Mouse (Mus musculus) midbrain, embryonic 16.5 days (tissue): ENCODE results near the gene Gm128. TPM values are rescaled to one million over a fixed set of nuclear protein-coding genes. Genes with fewer than 3 reads are reported as not detected.

Source experiments
- ATAC-seq: fragments of 200-750 bp; cut with Nextera tagmentation; 2 replicates; pipeline ENCODE4 v1.8.0; 2017; ENCODE audit warnings: moderate TSS enrichment
- H3K27ac ChIP-seq: fragments of 300-500 bp; sonication (generic); 2 replicates; pipeline ENCODE4 v1.5.1; 2014; ENCODE audit warnings: mild to moderate bottlenecking, low read length, mixed read lengths
- H3K27me3 ChIP-seq: fragments of 300-500 bp; sonication (generic); 2 replicates; pipeline ENCODE4 v1.6.1; 2014; ENCODE audit warnings: low read depth, low read length, mixed read lengths; ENCODE audit not compliant: control insufficient read depth, insufficient read depth
- H3K36me3 ChIP-seq: fragments of 300-500 bp; sonication (generic); 2 replicates; pipeline ENCODE4 v1.6.1; 2014; ENCODE audit warnings: mild to moderate bottlenecking, low read length, moderate library complexity, mixed read lengths; ENCODE audit not compliant: control insufficient read depth, insufficient read depth
- H3K4me1 ChIP-seq: fragments of 300-500 bp; sonication (generic); 2 replicates; pipeline ENCODE4 v1.6.1; 2014; ENCODE audit warnings: mild to moderate bottlenecking, low read length, mixed read lengths; ENCODE audit not compliant: control insufficient read depth, insufficient read depth
- H3K4me2 ChIP-seq: fragments of 300-500 bp; sonication (generic); 2 replicates; pipeline ENCODE4 v1.6.1; 2014; ENCODE audit warnings: mild to moderate bottlenecking, low read length, mixed read lengths
- H3K4me3 ChIP-seq: fragments of 300-500 bp; sonication (generic); 2 replicates; pipeline ENCODE4 v1.5.1; 2014; ENCODE audit warnings: low read depth, mild to moderate bottlenecking, low read length, moderate library complexity, mixed read lengths
- H3K9ac ChIP-seq: fragments of 300-500 bp; sonication (generic); 2 replicates; pipeline ENCODE4 v1.6.1; 2014; ENCODE audit warnings: low read depth, low read length, mixed read lengths
- H3K9me3 ChIP-seq: fragments of 300-500 bp; sonication (generic); replicated peaks from 2 replicates; pipeline ENCODE4 v1.6.1; 2014; ENCODE audit warnings: mild to moderate bottlenecking, low read length, mixed read lengths; ENCODE audit not compliant: control insufficient read depth, poor library complexity, severe bottlenecking
- WGBS: fragments of 180-500 bp; shearing (Covaris S2); extraction: QIAGEN DNeasy Blood & Tissue Kit; methylation state at CpG from one replicate; pipeline ENCODE4 v1.1.7; 2014; 5-methylcytosine and 5-hydroxymethylcytosine counted together
- polyA plus RNA-seq: library from polyadenylated mRNA; unstranded; fragments of >200 nt; fragmentation: Nextera tagmentation; extraction: Ambion mirVana; gene quantifications from 2 replicates; pipeline ENCODE4 v1.2.1, GENCODE M21; 2015

Gm128 gene
- polyA plus RNA-seq, 1 experiment from 2014 or later, result 0.21 TPM

- Histone ChIP-seq H3K9me3 (no peaks in the 10 kb centered on the region), H3K36me3 (peaks cover 2% of the 10 kb centered on the region), H3K4me3 (peak overlapping the region; percentile 60), H3K27me3 (no peaks in the 10 kb centered on the region), H3K9ac (peak overlapping the region; percentile 76), H3K27ac (peak overlapping the region; percentile 84), H3K4me2 (peak overlapping the region; percentile 86), H3K4me1 (peaks cover 22% of the 10 kb centered on the region)
- no peak for ATAC-seq
- whole genome bisulfite sequencing, result 20% methylated on average over 1 of the region's 1 CpGs
Measured at GRCm38 (mm10) chr3:95284062-95284461, 42.7 kb upstream of the Gm128 start.

- 0 out of 2 replicates have a peak, but pooled peaks have one; percentile 2 for ATAC-seq
- H3K9ac ChIP-seq, result peak overlapping the region; percentile 76
- no peaks in the 10 kb centered on the region for H3K9me3 ChIP-seq
- peak overlapping the region; percentile 86 for H3K4me2 ChIP-seq
- peak overlapping the region; percentile 84 for H3K27ac ChIP-seq
- 3% methylated on average over 7 of the region's 7 CpGs for WGBS
- H3K36me3 ChIP-seq, result peaks cover 2% of the 10 kb centered on the region
- H3K4me3 ChIP-seq, result peak overlapping the region; percentile 60
- peaks cover 22% of the 10 kb centered on the region for H3K4me1 ChIP-seq
- no peaks in the 10 kb centered on the region for H3K27me3 ChIP-seq
Measured at GRCm38 (mm10) chr3:95283589-95283941, 42.2 kb upstream of the Gm128 start.

GRCm38 (mm10) chr3:95282865-95283588 is 41.6 kb upstream of the Gm128 start:
- Histone ChIP-seq H3K9me3 (no peaks in the 10 kb centered on the region), H3K4me3 (peak overlapping the region; percentile 60), H3K36me3 (peaks cover under 1% of the 10 kb centered on the region; the same call in 1 of the 2 replicates), H3K4me1 (peaks cover 22% of the 10 kb centered on the region), H3K27me3 (no peaks in the 10 kb centered on the region), H3K27ac (peak overlapping the region; percentile 84), H3K9ac (peak overlapping the region; percentile 76), H3K4me2 (peak overlapping the region; percentile 86)
- ATAC-seq, result peak; percentile 43
- WGBS, result under 1% methylated on average over 48 of the region's 51 CpGs

GRCm38 (mm10) chr3:95282381-95282864 is 41.0 kb upstream of the Gm128 start:
- no peaks in the 10 kb centered on the region for H3K36me3 ChIP-seq
- H3K9ac ChIP-seq, result peak overlapping the region; percentile 76
- H3K4me3 ChIP-seq, result peak overlapping the region; percentile 60
- peaks cover 22% of the 10 kb centered on the region for H3K4me1 ChIP-seq
- peak overlapping the region; percentile 86 for H3K4me2 ChIP-seq
- no peak for ATAC-seq
- no peaks in the 10 kb centered on the region for H3K27me3 ChIP-seq
- no peaks in the 10 kb centered on the region for H3K9me3 ChIP-seq
- peak overlapping the region; percentile 84 for H3K27ac ChIP-seq
- under 1% methylated on average over 11 of the region's 11 CpGs for WGBS

- peak within 1 kb of the TSS; percentile 86 for H3K4me2 ChIP-seq
- peaks cover 22% of the 10 kb centered on the region for H3K4me1 ChIP-seq
- peak within 1 kb of the TSS; percentile 84 for H3K9ac ChIP-seq
- H3K27me3 ChIP-seq, result no peaks in the 10 kb centered on the region
- WGBS, result under 1% methylated on average over 40 of the region's 53 CpGs
- H3K4me3 ChIP-seq, result peak within 1 kb of the TSS; percentile 71
- H3K27ac ChIP-seq, result peak within 1 kb of the TSS; percentile 84
- H3K9me3 ChIP-seq, result no peaks in the 10 kb centered on the region
- H3K36me3 ChIP-seq, result no peaks in the 10 kb centered on the region
- peak; percentile 92 for ATAC-seq
Measured at GRCm38 (mm10) chr3:95281216-95282126, 40.1 kb upstream of the Gm128 start, which contains the start of the genes Mindy1 and Prune1. Mindy1 (plus strand) TSS chr3:95281345. Prune1 (minus strand) TSS chr3:95282076.

GRCm38 (mm10) chr3:95280747-95281146 is 39.3 kb upstream of the Gm128 start:
- no peak for ATAC-seq
- Histone ChIP-seq H3K27me3 (no peaks in the 10 kb centered on the region), H3K27ac (peak overlapping the region; percentile 84), H3K4me2 (peak overlapping the region; percentile 86), H3K4me3 (peak overlapping the region; percentile 71), H3K4me1 (peaks cover 22% of the 10 kb centered on the region), H3K36me3 (no peaks in the 10 kb centered on the region), H3K9ac (peak overlapping the region; percentile 84), H3K9me3 (no peaks in the 10 kb centered on the region)
- WGBS, result 32% methylated on average over 8 of the region's 8 CpGs

GRCm38 (mm10) chr3:95277149-95277551 is 35.8 kb upstream of the Gm128 start:
- 100% methylated on average over 1 of the region's 1 CpGs for whole genome bisulfite sequencing
- Histone ChIP-seq H3K4me3 (no peak overlapping the region), H3K4me1 (peaks cover 5% of the 10 kb centered on the region)

GRCm38 (mm10) chr3:95276428-95276934 is 35.1 kb upstream of the Gm128 start:
- peaks cover 5% of the 10 kb centered on the region for H3K4me1 ChIP-seq
- no peak overlapping the region for H3K4me2 ChIP-seq
- 0 out of 2 replicates have a peak, but pooled peaks cover 2% of the 10 kb centered on the region for H3K36me3 ChIP-seq
- WGBS, result 85% methylated on average over 5 of the region's 5 CpGs
- no peaks in the 10 kb centered on the region for H3K9me3 ChIP-seq
- H3K4me3 ChIP-seq, result no peak overlapping the region
- no peak overlapping the region for H3K9ac ChIP-seq
- H3K27ac ChIP-seq, result no peak overlapping the region
- H3K27me3 ChIP-seq, result no peaks in the 10 kb centered on the region
- ATAC-seq, result no peak

More at GRCm38 (mm10) chr3:95277149-95277551, 35.8 kb upstream of the Gm128 start:
- no peaks in the 10 kb centered on the region for H3K9me3 ChIP-seq
- H3K27ac ChIP-seq, result no peak overlapping the region
- H3K4me2 ChIP-seq, result no peak overlapping the region
- H3K9ac ChIP-seq, result no peak overlapping the region
- ATAC-seq, result no peak
- H3K36me3 ChIP-seq, result no peaks in the 10 kb centered on the region
- H3K27me3 ChIP-seq, result no peaks in the 10 kb centered on the region
